Mouse (Mus musculus): Measurements from ENCODE around the gene Mepce. TPM values are rescaled to one million over a fixed set of nuclear protein-coding genes. Genes with fewer than 3 reads are reported as not detected.

Gene Mepce
- polyA plus RNA-seq, 1 experiment: not detected

GRCm38 (mm10) chr5:137783901-137784540 lies 3.4 kb downstream of the Mepce start:
- 54% methylated on average over 9 of the region's 9 CpGs for WGBS
- Histone ChIP-seq H3K27ac (ENCODE audit: insufficient read depth, low read depth, low read length) (no peak overlapping the region), H3K4me3 (ENCODE audit: insufficient read depth, low read depth, low read length) (no peak overlapping the region), H3K4me1 (ENCODE audit: control insufficient read depth, insufficient read depth, low read length) (peaks cover 44% of the 10 kb centered on the region)
- no peak for TF ChIP-seq POLR2A (IDR thresholded peaks at IDR 0.05; ENCODE audit: insufficient read depth, low read depth, low read length)
- no peak for TF ChIP-seq CTCF (IDR thresholded peaks at IDR 0.05; ENCODE audit: insufficient read depth, low read depth, low read length)

DNA sequence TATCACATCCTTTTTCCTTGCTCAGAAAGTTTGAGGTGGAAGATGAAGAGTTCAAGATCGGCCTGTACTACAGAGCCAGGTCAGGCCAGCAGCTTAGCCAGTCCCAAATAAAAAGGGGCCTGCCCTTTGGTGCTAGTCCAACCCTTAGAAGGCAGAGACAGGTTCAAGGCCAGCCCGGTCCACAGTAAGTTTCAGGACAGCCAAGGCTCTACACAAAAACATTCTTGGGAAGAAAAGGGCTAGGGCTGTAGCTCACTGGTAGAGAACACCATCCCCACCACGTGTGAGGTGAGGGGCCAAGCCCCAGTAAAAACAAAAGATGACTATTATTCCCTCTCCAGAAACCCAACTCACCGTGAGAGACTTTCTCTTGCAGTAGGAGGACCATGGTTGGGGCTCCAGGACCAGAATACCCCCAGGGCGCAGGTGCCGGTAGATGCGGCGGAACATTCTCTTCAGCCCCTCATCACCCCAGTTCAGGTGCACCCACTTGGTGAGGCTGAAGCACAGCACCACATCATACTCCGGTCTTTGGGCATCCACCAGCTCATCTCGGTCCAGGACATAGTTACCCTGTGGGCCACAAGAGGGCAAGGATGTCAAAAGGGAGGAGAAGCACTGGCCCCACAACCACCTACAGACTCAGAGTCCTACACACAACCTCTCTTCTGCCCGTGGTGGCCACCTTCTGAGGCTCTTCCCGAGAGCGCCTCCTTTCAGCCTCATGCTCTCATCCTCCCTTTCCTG lies 4.5 kb downstream of the Mepce start:
- peaks cover 41% of the 10 kb centered on the region for H3K4me1 ChIP-seq (ENCODE audit: control insufficient read depth, insufficient read depth, low read length)

GRCm38 (mm10) chr5:137781661-137782060 lies 5.8 kb downstream of the Mepce start:
- no peak overlapping the region for H3K4me3 ChIP-seq (ENCODE audit: insufficient read depth, low read depth, low read length)
- H3K4me1 ChIP-seq (ENCODE audit: control insufficient read depth, insufficient read depth, low read length): peaks cover 38% of the 10 kb centered on the region
- TF ChIP-seq POLR2A (IDR thresholded peaks at IDR 0.05; ENCODE audit: insufficient read depth, low read depth, low read length): no peak
- TF ChIP-seq CTCF (IDR thresholded peaks at IDR 0.05; ENCODE audit: insufficient read depth, low read depth, low read length): no peak
- WGBS: 91% methylated on average over 7 of the region's 7 CpGs
- no peak overlapping the region for H3K27ac ChIP-seq (ENCODE audit: insufficient read depth, low read depth, low read length)

More for the DNA sequence above, 4.5 kb downstream of the Mepce start:
- Histone ChIP-seq H3K27ac (ENCODE audit: insufficient read depth, low read depth, low read length) (no peak overlapping the region), H3K4me3 (ENCODE audit: insufficient read depth, low read depth, low read length) (no peak overlapping the region)
- TF ChIP-seq CTCF (IDR thresholded peaks at IDR 0.05; ENCODE audit: insufficient read depth, low read depth, low read length): no peak
- no peak for TF ChIP-seq POLR2A (IDR thresholded peaks at IDR 0.05; ENCODE audit: insufficient read depth, low read depth, low read length)
- 66% methylated on average over 13 of the region's 13 CpGs for WGBS

DNA sequence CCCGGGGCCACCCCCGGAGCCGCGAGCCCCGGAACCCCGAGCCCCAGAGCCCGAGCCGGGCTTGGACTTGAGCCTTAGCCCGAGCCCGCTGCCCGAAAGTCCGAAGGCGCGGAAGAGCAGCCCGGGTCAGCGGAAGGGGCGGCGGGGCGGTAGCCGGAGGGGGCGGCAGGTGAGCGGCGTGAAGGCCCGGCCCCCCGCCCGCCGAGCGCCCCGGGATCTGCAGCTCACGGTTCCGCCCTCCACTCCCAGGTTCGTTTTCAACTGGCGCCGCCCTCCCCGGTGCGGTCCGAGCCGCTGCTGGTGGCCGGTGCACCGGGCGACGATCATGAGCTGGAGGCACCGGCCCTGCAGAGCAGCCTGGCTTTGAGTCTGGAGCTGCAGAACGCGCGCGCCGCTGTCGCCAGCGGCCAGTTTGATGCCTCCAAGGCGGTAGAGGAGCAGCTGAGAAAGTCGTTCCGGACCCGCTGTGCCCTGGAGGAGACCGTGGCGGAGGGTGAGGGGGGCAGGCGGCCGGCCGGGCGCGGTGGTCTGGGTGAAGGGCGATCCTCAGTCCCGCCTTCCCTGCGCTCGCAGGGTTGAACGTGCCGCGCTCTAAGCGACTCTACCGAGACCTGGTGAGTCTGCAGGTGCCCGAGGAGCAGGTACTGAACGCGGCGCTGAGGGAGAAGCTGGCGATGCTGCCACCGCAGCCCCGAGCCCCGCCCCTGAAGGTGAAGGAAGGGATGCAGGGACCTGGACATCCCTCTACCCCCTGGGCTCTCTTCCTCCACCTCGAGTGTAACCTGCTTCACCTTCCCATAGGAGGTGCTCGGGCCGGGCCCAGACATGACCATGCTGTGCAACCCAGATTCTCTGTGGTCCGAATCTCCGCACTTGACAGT lies 8.2 kb downstream of the Mepce start:
- Histone ChIP-seq H3K4me1 (ENCODE audit: control insufficient read depth, insufficient read depth, low read length) (peaks cover 31% of the 10 kb centered on the region), H3K4me3 (ENCODE audit: insufficient read depth, low read depth, low read length) (peak overlapping the region; percentile 69), H3K27ac (ENCODE audit: insufficient read depth, low read depth, low read length) (no peak overlapping the region)
- under 1% methylated on average over 83 of the region's 83 CpGs for WGBS
- no peak for TF ChIP-seq POLR2A (IDR thresholded peaks at IDR 0.05; ENCODE audit: insufficient read depth, low read depth, low read length)
- no peak for TF ChIP-seq CTCF (IDR thresholded peaks at IDR 0.05; ENCODE audit: insufficient read depth, low read depth, low read length)

GRCm38 (mm10) chr5:137778635-137779034 lies 8.8 kb downstream of the Mepce start, which contains the start of gene Ppp1r35:
Ppp1r35 (plus strand) TSS chr5:137778849.
- Histone ChIP-seq H3K4me1 (ENCODE audit: control insufficient read depth, insufficient read depth, low read length) (peaks cover 26% of the 10 kb centered on the region), H3K4me3 (ENCODE audit: insufficient read depth, low read depth, low read length) (peak within 1 kb of the TSS; percentile 69), H3K27ac (ENCODE audit: insufficient read depth, low read depth, low read length) (no peak within 1 kb of the TSS; the same call in 1 of the 2 replicates)
- TF ChIP-seq CTCF (IDR thresholded peaks at IDR 0.05; ENCODE audit: insufficient read depth, low read depth, low read length) (no peak), POLR2A (IDR thresholded peaks at IDR 0.05; ENCODE audit: insufficient read depth, low read depth, low read length) (peak; percentile 37; the same call in 1 of the 2 replicates)
- WGBS: under 1% methylated on average over 31 of the region's 31 CpGs

GRCm38 (mm10) chr5:137777267-137777845 lies 10.1 kb downstream of the Mepce start:
- H3K27ac ChIP-seq (ENCODE audit: insufficient read depth, low read depth, low read length): no peak overlapping the region
- H3K4me1 ChIP-seq (ENCODE audit: control insufficient read depth, insufficient read depth, low read length): peaks cover 17% of the 10 kb centered on the region
- WGBS: 84% methylated on average over 7 of the region's 7 CpGs
- H3K4me3 ChIP-seq (ENCODE audit: insufficient read depth, low read depth, low read length): no peak overlapping the region
- TF ChIP-seq POLR2A (IDR thresholded peaks at IDR 0.05; ENCODE audit: insufficient read depth, low read depth, low read length) (no peak), CTCF (IDR thresholded peaks at IDR 0.05; ENCODE audit: insufficient read depth, low read depth, low read length) (no peak)

- TF ChIP-seq POLR2A (IDR thresholded peaks at IDR 0.05; ENCODE audit: insufficient read depth, low read depth, low read length) (no peak), CTCF (IDR thresholded peaks at IDR 0.05; ENCODE audit: insufficient read depth, low read depth, low read length) (no peak)
- H3K4me1 ChIP-seq (ENCODE audit: control insufficient read depth, insufficient read depth, low read length): peaks cover 10% of the 10 kb centered on the region
- 33% methylated on average over 5 of the region's 5 CpGs for WGBS
- no peak overlapping the region for H3K27ac ChIP-seq (ENCODE audit: insufficient read depth, low read depth, low read length)
- no peak overlapping the region for H3K4me3 ChIP-seq (ENCODE audit: insufficient read depth, low read depth, low read length)
Measured at GRCm38 (mm10) chr5:137776408-137776918, 11.0 kb downstream of the Mepce start.

DNA sequence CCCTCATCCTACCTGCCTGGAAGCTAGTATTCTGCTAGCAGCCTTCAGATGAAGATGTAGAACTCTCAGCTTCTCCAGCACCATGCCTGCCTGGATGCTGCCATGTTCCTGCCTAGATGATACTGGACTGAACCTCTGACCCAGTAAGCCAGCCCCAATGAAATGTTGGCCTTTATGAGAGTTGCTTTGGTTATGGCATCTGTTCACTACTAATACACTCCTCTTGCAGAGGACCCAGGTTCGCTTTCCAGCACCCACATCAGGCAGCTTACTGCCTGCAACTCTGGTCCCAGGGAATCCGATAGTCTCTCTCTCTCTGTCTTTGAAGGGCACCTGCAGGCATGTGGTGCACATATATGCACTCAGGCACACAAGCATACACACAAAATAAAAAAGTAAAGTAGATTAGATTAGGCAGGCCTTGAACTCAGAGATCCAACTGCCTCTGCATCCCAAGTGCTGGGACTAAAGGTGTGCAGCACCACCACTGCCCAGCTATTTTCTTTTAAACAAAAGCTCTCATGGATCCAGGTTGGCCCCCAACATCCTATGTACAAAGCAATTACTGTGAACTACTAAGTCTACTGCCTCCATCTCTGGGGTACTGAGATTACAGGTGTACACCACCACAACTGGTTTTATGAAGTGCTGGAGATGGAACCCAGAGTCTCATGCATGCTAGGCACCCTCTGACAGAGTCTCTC lies 11.7 kb downstream of the Mepce start:
- Histone ChIP-seq H3K4me3 (ENCODE audit: insufficient read depth, low read depth, low read length) (no peak overlapping the region), H3K27ac (ENCODE audit: insufficient read depth, low read depth, low read length) (no peak overlapping the region), H3K4me1 (ENCODE audit: control insufficient read depth, insufficient read depth, low read length) (peaks cover 10% of the 10 kb centered on the region)
- no peak for TF ChIP-seq POLR2A (IDR thresholded peaks at IDR 0.05; ENCODE audit: insufficient read depth, low read depth, low read length)
- TF ChIP-seq CTCF (IDR thresholded peaks at IDR 0.05; ENCODE audit: insufficient read depth, low read depth, low read length): no peak
- 85% methylated on average over 2 of the region's 2 CpGs for WGBS
